Mouse (Mus musculus) kidney, postnatal 0 days (tissue): Measurements from ENCODE around the gene Thoc6. TPM values are rescaled to one million over a fixed set of nuclear protein-coding genes. Genes with fewer than 3 reads are reported as not detected.

Source experiments
- ATAC-seq: fragments of 200-750 bp; cut with Nextera tagmentation; replicated peaks from 2 replicates; pipeline ENCODE4 v1.8.0; 2017; ENCODE audit warnings: low read depth, moderate number of reproducible peaks, moderate TSS enrichment, moderate library complexity; ENCODE audit not compliant: low FRiP score
- DNase-seq: peaks from one replicate; pipeline ENCODE4 v3.0.0-alpha.2; 2016; ENCODE audit warnings: low spot score
- H3K27ac ChIP-seq: fragments of 300-500 bp; sonication (generic); 2 replicates; pipeline ENCODE4 v1.5.1; 2014; ENCODE audit warnings: mild to moderate bottlenecking
- H3K27me3 ChIP-seq: fragments of 300-500 bp; sonication (generic); 2 replicates; pipeline ENCODE4 v1.6.1; 2014; ENCODE audit warnings: low read length, mixed read lengths; ENCODE audit not compliant: insufficient read depth
- H3K36me3 ChIP-seq: fragments of 300-500 bp; sonication (generic); 2 replicates; pipeline ENCODE4 v1.6.1; 2014; ENCODE audit warnings: low read length, mixed read lengths; ENCODE audit not compliant: insufficient read depth
- H3K4me1 ChIP-seq: fragments of 300-500 bp; sonication (generic); replicated peaks from 2 replicates; pipeline ENCODE4 v1.6.1; 2014; ENCODE audit warnings: antibody characterized with exemption, low read length, mixed read lengths; ENCODE audit not compliant: insufficient read depth
- H3K4me2 ChIP-seq: fragments of 300-500 bp; sonication (generic); 2 replicates; pipeline ENCODE4 v1.6.1; 2014; ENCODE audit warnings: mild to moderate bottlenecking, low read length, moderate library complexity, mixed read lengths
- H3K4me3 ChIP-seq: fragments of 300-500 bp; sonication (generic); replicated peaks from 2 replicates; pipeline ENCODE4 v1.5.1; 2014; ENCODE audit warnings: low read depth, low read length
- H3K9ac ChIP-seq: fragments of 300-500 bp; sonication (generic); 2 replicates; pipeline ENCODE4 v1.6.1; 2014; ENCODE audit warnings: low read depth, low read length
- H3K9me3 ChIP-seq: fragments of 300-500 bp; sonication (generic); replicated peaks from 2 replicates; pipeline ENCODE4 v1.6.1; 2016; ENCODE audit warnings: low read length, inconsistent platforms, mixed read lengths
- CTCF ChIP-seq: IDR thresholded peaks from 2 replicates; pipeline ENCODE4 v1.5.1; 2016; ENCODE audit warnings: antibody characterized with exemption, low read depth, mild to moderate bottlenecking, moderate library complexity
- WGBS: fragments of 180-500 bp; shearing (Covaris S2); extraction: QIAGEN DNeasy Blood & Tissue Kit; methylation state at CpG from one replicate; pipeline ENCODE4 v1.1.7; 2014; 5-methylcytosine and 5-hydroxymethylcytosine counted together
- polyA plus RNA-seq: library from polyadenylated mRNA; unstranded; fragments of >200 nt; fragmentation: Nextera tagmentation; extraction: Ambion mirVana; gene quantifications from 2 replicates; pipeline ENCODE4 v1.2.1, GENCODE M21; 2015

Thoc6 gene
- polyA plus RNA-seq, result 32.3 and 35.5 TPM in 2 replicates

DNA sequence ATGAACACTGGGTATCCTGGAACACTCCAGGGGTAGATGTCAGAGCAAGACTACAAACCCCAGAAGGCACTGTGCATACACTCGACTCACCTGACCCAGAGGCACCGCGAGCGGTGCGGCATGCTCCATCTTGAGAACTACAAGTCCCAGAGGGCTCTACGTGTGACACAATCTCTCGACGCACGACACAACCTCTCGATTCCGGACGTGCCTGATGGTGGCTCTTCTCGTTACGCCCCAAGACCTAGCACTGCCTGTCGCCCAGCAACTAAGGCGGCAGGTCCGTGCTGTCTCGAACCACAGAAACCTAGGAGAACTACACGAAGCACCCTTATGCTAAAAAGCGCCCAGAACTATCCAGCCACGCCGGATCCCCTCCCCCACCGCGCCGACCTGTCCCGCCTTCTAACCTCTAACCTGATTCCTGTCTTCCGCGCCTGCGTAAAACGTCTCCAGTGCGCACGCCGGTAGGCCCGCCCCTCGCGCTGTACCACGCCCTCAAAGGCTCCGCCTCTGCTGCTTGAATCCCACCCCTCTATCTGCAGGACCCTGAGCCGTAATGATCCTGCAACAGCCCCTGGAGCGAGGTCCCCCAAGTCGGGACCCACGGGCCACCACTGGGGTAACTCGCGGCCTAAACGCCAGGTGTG, at the start of gene Thoc6, which contains the start of gene Hcfc1r1:
Thoc6 (minus strand) TSS at position 459 of the 650 bp plus-strand sequence.
Hcfc1r1 (plus strand) TSS at position 173 of the 650 bp plus-strand sequence.
- peak; percentile 92 for ATAC-seq
- H3K4me2 ChIP-seq, result peak within 1 kb of the TSS; percentile 93
- peaks cover 23% of the 10 kb centered on the region for H3K4me1 ChIP-seq
- peak; percentile 97 for DNase-seq
- H3K27me3 ChIP-seq, result no peaks in the 10 kb centered on the region
- peak within 1 kb of the TSS; percentile 82 for H3K27ac ChIP-seq
- peak within 1 kb of the TSS; percentile 69 for H3K4me3 ChIP-seq
- H3K9me3 ChIP-seq, result no peaks in the 10 kb centered on the region
- 0 out of 2 replicates have a peak, but pooled peaks have one; percentile 27 for TF ChIP-seq CTCF
- under 1% methylated on average over 45 of the region's 45 CpGs for WGBS
- peak within 1 kb of the TSS; percentile 64 for H3K9ac ChIP-seq
- H3K36me3 ChIP-seq, result 0 out of 2 replicates have a peak, but pooled peaks cover 14% of the 10 kb centered on the region

DNA sequence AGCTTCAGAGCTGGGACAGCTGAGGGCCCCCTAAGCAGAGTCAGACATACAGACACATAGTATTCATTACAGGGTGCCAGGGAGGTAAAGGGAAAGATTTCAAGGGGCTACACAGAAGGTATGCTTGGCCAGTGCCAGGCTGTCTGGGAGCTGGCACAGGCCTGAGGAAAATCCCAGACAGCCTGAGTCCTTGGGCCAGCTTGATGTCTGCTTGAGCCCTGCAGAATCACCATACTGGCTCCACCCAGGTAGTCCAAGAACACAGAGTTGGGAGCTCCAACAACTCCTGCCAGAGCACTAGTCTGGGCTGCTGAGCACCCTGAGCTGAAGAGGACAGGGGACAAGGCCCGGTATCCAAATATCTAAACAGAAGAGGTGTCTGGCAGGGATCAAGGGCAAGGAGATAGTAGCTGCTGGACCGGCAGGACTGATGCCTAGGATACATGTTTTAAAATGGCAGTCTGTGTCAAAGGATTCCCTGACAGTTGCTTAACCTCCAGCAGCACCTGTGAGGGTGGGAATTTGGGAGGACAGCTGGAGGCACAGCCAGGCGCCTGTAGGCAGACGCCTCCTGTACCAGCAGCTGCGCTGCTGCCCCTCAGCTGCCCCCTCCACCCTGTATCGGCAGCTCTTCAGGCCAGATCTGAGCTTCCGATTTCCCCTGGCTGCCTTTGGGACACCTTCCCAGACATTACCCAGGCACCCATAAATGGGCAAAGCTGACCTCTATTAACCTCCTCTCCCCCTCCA, 48.9 kb upstream of the Thoc6 start, which contains the start of gene 1520401A03Rik:
1520401A03Rik (minus strand) TSS at position 408 of the 750 bp plus-strand sequence.
- no peak within 1 kb of the TSS for H3K4me3 ChIP-seq

DNA sequence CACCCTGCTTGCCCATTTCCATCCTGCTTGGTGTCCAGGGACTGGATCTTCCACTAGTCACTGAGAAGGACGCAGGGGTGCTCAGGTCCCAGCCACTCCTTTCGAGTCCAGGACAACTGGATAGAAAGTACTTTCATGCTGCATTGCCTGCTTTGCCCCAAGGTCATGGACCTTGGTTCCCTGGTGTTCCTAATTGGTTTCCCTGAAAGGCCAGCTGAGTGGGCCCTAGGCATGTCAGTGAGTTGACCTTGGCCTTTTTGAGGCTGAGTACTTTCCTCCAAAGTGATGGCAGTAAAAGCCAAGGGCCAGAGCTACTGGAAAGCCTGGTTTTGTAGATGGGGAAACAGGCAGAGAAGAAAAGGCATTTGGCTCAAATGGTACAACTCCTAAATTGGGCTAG, 48.2 kb upstream of the Thoc6 start:
- no peak overlapping the region for H3K27ac ChIP-seq
- TF ChIP-seq CTCF, result no peak
- ATAC-seq (no peak), DNase-seq (no peak)
- H3K9ac ChIP-seq, result no peak overlapping the region
- H3K36me3 ChIP-seq, result no peaks in the 10 kb centered on the region
- 77% methylated on average over 2 of the region's 2 CpGs for WGBS
- H3K4me2 ChIP-seq, result no peak overlapping the region
- H3K27me3 ChIP-seq, result no peaks in the 10 kb centered on the region
- H3K9me3 ChIP-seq, result no peaks in the 10 kb centered on the region
- peaks cover 4% of the 10 kb centered on the region; the same call in 1 of the 2 replicates for H3K4me1 ChIP-seq
- no peak overlapping the region for H3K4me3 ChIP-seq

More for the DNA sequence above, 48.9 kb upstream of the Thoc6 start, which contains the start of gene 1520401A03Rik:
- Histone ChIP-seq H3K4me1 (peaks cover 4% of the 10 kb centered on the region; the same call in 1 of the 2 replicates), H3K27me3 (no peaks in the 10 kb centered on the region), H3K36me3 (no peaks in the 10 kb centered on the region), H3K9me3 (no peaks in the 10 kb centered on the region), H3K4me2 (no peak within 1 kb of the TSS), H3K27ac (no peak within 1 kb of the TSS), H3K9ac (0 out of 2 replicates have a peak within 1 kb of the TSS, but pooled peaks have one; percentile 18)
- 65% methylated on average over 7 of the region's 7 CpGs for WGBS
- DNase-seq, result no peak
- TF ChIP-seq CTCF, result no peak
- ATAC-seq, result no peak

DNA sequence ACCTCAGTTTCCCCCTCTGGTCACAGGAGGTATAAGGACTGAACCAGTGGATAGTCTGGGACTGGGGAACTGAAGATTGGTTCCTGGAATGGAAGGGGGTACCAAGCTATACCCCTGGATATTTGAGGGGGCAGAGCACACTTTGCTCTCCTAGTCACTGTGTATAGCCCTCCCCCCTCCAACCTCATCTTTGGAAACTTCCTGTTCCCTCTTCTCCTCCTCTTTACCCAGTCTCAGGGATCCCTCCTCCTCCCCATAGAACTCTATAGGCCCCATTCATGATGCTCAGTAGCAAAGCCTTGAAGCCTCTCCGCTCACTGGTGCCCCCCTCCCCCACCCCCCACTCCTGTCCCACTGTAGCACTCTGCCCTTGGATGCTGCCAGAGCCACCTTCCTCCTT, 45.8 kb upstream of the Thoc6 start:
- no peak for ATAC-seq
- Histone ChIP-seq H3K4me2 (no peak overlapping the region), H3K27me3 (no peaks in the 10 kb centered on the region), H3K36me3 (no peaks in the 10 kb centered on the region), H3K27ac (no peak overlapping the region), H3K4me3 (no peak overlapping the region), H3K9me3 (no peaks in the 10 kb centered on the region), H3K4me1 (no peaks in the 10 kb centered on the region), H3K9ac (no peak overlapping the region)
- 53% methylated on average over 1 of the region's 1 CpGs for WGBS
- no peak for DNase-seq
- no peak for TF ChIP-seq CTCF

DNA sequence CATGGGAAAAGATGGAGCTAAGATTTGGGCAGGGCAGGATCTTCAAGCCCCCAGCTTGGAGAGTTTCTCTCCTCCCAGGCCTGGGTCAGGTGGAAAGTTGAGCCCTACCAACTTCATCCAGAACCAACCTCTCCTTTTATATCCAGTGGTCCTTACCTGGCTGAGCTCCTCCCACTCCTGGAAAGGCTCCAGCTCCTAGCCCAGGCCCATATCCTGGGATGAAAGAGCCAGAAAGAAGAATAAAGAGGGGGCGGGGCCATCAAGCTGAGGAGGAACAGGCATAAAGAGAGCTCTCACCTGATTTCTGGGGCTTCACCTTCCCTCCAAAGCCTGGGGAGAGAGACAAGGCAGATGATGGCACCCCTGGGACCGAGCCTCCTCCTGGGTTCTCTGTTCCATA, 43.3 kb upstream of the Thoc6 start:
- Histone ChIP-seq H3K9ac (no peak overlapping the region), H3K36me3 (no peaks in the 10 kb centered on the region), H3K27me3 (no peaks in the 10 kb centered on the region), H3K4me2 (no peak overlapping the region), H3K27ac (no peak overlapping the region), H3K9me3 (no peaks in the 10 kb centered on the region), H3K4me3 (no peak overlapping the region), H3K4me1 (no peaks in the 10 kb centered on the region)
- DNase-seq (no peak), ATAC-seq (no peak)
- no peak for TF ChIP-seq CTCF
- WGBS, result 59% methylated on average over 2 of the region's 2 CpGs

DNA sequence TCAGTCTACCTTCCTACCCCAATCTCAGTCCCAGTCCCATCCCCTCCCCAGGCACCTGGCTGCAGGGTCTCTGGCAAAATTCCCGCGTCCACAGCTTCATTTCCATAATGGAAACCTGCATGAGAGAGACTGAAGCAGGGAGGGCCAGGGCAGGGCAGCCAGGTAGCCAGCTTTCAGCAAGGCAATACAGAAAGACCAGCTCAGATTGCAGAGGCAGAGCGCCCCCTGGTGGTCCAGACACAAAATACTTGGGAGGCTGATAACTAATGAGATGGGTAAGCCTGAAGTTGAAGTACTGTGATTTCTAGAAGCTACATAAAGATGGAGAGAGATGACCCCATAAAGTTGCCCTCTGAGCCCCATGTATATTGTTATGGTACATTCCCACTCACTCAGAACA, 32.5 kb upstream of the Thoc6 start:
- Histone ChIP-seq H3K4me2 (no peak overlapping the region), H3K27ac (no peak overlapping the region), H3K9me3 (no peaks in the 10 kb centered on the region), H3K9ac (no peak overlapping the region), H3K4me1 (no peaks in the 10 kb centered on the region), H3K36me3 (no peaks in the 10 kb centered on the region), H3K4me3 (no peak overlapping the region), H3K27me3 (no peaks in the 10 kb centered on the region)
- peak; percentile 84 for DNase-seq
- peak; percentile 58 for ATAC-seq
- TF ChIP-seq CTCF, result peak; percentile 95
- WGBS, result 1% methylated on average over 3 of the region's 3 CpGs
